Mouse (Mus musculus) liver, postnatal 0 days (tissue): Measurements from ENCODE around the gene Tmub1.

Source experiments
- CTCF ChIP-seq: sonication (generic); IDR thresholded peaks from 2 replicates; pipeline ENCODE4 v1.5.1; 2016; ENCODE audit warnings: antibody characterized with exemption, low read depth
- EP300 ChIP-seq: IDR thresholded peaks from 2 replicates; pipeline ENCODE4 v1.6.1; 2016; ENCODE audit warnings: antibody characterized with exemption, low read depth, mild to moderate bottlenecking

GRCm38 (mm10) chr5:24446630-24447029 lies 1.0 kb downstream of the Tmub1 start:
- no peak for TF ChIP-seq CTCF
- no peak for TF ChIP-seq EP300
